Mouse (Mus musculus) hindbrain, embryonic 14.5 days (tissue): ENCODE results near the gene Psme1. TPM values are rescaled to one million over a fixed set of nuclear protein-coding genes. Genes with fewer than 3 reads are reported as not detected.
A peak's percentile ranks its signal among the peaks of the same experiment; 100 is the strongest.

Experiments
- ATAC-seq: fragments of 200-750 bp; cut with Nextera tagmentation; 2 replicates; pipeline ENCODE4 v1.8.0; 2017; ENCODE audit warnings: moderate number of reproducible peaks, mild to moderate bottlenecking, moderate TSS enrichment, moderate library complexity; ENCODE audit not compliant: low FRiP score
- DNase-seq: peaks from one replicate; pipeline ENCODE4 v3.0.0-alpha.2; 2015; ENCODE audit warnings: low spot score
- H3K27ac ChIP-seq: fragments of 300-500 bp; sonication (generic); 2 replicates; pipeline ENCODE4 v1.5.1; 2014; ENCODE audit warnings: mild to moderate bottlenecking, moderate library complexity
- H3K27me3 ChIP-seq: fragments of 300-500 bp; sonication (generic); 2 replicates; pipeline ENCODE4 v1.6.1; 2014; ENCODE audit warnings: mild to moderate bottlenecking, low read length, mixed read lengths; ENCODE audit not compliant: control insufficient read depth, insufficient read depth
- H3K36me3 ChIP-seq: fragments of 300-500 bp; sonication (generic); replicated peaks from 2 replicates; pipeline ENCODE4 v1.6.1; 2014; ENCODE audit not compliant: control insufficient read depth, insufficient read depth
- H3K4me1 ChIP-seq: fragments of 300-500 bp; sonication (generic); replicated peaks from 2 replicates; pipeline ENCODE4 v1.6.1; 2014; ENCODE audit warnings: antibody characterized with exemption, low read length, mixed read lengths; ENCODE audit not compliant: control insufficient read depth, insufficient read depth
- H3K4me2 ChIP-seq: fragments of 300-500 bp; sonication (generic); replicated peaks from 2 replicates; pipeline ENCODE4 v1.6.1; 2014; ENCODE audit warnings: mild to moderate bottlenecking, moderate library complexity
- H3K4me3 ChIP-seq: fragments of 300-500 bp; sonication (generic); replicated peaks from 2 replicates; pipeline ENCODE4 v1.5.1; 2014; ENCODE audit warnings: mild to moderate bottlenecking, low read length
- H3K9ac ChIP-seq: fragments of 300-500 bp; sonication (generic); 2 replicates; pipeline ENCODE4 v1.6.1; 2014
- H3K9me3 ChIP-seq: fragments of 300-500 bp; sonication (generic); 2 replicates; pipeline ENCODE4 v1.6.1; 2016; ENCODE audit warnings: low read length; ENCODE audit not compliant: control insufficient read depth
- WGBS: fragments of 180-500 bp; shearing (Covaris S2); extraction: QIAGEN DNeasy Blood & Tissue Kit; methylation state at CpG from one replicate; pipeline ENCODE4 v1.1.7; 2014; 5-methylcytosine and 5-hydroxymethylcytosine counted together
- polyA plus RNA-seq: library from polyadenylated mRNA; unstranded; fragments of >200 nt; fragmentation: Nextera tagmentation; extraction: Ambion mirVana; gene quantifications from 2 replicates; pipeline ENCODE4 v1.2.1, GENCODE M21; 2014

Gene Psme1
- polyA plus RNA-seq, 1 experiment from 2014 or later = 207 TPM

DNA sequence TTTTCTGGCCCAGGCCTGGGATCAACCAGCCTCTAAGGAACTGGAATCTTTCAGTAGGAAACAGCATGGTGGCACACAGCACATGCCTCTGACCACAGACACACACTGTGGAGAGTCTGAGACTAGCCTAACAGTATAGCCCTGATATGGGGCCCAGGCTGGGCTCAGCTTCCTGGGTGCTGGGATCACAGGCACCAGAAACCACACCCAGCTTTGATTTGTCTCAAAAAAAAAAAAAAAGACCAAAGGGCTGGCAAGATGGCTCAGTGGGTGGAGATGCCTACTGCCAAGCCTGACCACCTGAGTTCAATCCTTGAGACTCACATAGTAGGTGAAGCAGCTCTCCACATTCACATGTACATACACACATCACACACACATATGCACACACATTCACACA lies 23.3 kb upstream of the Psme1 start:
- Histone ChIP-seq H3K36me3 (no peaks in the 10 kb centered on the region; the same call in 1 of the 2 replicates), H3K9me3 (no peaks in the 10 kb centered on the region), H3K27me3 (no peaks in the 10 kb centered on the region), H3K4me3 (no peak overlapping the region), H3K9ac (no peak overlapping the region), H3K4me2 (no peak overlapping the region), H3K27ac (no peak overlapping the region), H3K4me1 (peaks cover 6% of the 10 kb centered on the region; the same call in 1 of the 2 replicates)
- no peak for DNase-seq
- ATAC-seq = no peak

DNA sequence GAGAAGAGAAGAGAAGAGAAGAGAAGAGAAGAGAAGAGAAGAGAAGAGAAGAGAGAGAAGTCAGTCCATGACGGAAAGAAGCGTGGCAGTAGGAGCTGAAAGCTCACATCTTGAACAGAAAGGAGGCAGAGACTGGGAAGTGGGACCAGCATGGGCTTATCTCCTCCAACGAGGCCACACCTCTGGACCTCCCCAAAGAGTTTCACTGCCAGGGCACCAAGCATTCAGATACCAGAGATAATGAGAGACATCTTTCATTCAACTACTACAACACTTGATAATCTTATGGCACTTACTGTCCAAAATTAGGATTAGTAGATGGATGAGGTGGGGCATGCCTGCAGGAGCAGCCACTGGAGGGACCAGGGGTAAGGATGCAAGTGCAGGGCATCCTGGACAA lies 22.1 kb upstream of the Psme1 start:
- Histone ChIP-seq H3K4me2 (no peak overlapping the region), H3K36me3 (no peaks in the 10 kb centered on the region), H3K9ac (no peak overlapping the region), H3K27me3 (no peaks in the 10 kb centered on the region), H3K4me1 (peaks cover 6% of the 10 kb centered on the region; the same call in 1 of the 2 replicates), H3K9me3 (no peaks in the 10 kb centered on the region), H3K27ac (no peak overlapping the region), H3K4me3 (no peak overlapping the region)
- ATAC-seq = no peak
- 87% methylated on average over 3 of the region's 3 CpGs for WGBS
- no peak for DNase-seq

DNA sequence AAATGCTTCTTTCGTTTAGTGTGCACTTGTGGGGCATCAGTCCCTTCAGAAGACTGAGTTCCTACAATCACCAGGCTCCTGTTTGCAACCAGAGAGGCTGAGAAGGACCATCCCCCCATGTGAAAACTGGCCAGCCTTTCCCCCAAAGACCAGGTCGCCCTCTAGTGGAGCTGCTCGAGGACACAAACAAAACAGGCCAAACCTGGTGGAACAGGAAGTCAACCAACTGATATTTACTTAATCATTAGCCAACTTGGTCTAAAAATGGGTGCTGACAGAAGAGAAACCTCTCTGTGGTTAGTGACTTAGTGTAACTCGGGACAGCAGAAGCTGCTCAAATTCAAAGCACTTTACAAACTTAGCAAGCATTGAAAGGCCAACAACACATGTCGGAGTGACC lies 20.9 kb upstream of the Psme1 start:
- Histone ChIP-seq H3K27me3 (no peaks in the 10 kb centered on the region), H3K4me1 (peaks cover 15% of the 10 kb centered on the region), H3K4me2 (no peak overlapping the region), H3K36me3 (no peaks in the 10 kb centered on the region), H3K27ac (no peak overlapping the region), H3K9me3 (no peaks in the 10 kb centered on the region), H3K9ac (no peak overlapping the region), H3K4me3 (no peak overlapping the region)
- WGBS = 32% methylated on average over 5 of the region's 5 CpGs
- ATAC-seq = no peak
- DNase-seq = peak; percentile 67

DNA sequence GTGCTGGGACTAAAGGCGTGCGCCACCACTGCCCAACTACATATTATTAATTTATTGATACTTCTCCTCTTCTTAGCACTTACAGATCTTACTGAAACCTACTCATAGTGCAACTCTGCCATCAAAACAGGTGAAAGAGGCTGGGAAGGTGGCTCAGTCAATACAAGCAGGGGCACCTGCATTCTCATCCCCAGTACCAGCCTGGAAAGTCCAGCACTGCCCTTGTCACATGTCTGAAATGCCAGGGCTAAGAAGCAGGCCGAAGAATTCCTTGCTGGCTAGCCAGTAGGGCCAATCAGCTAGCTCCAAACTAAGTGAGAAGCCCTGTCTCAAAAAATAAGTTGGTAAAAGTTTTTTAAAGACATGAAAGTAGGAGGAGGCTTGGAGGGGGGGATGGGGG lies 20.3 kb upstream of the Psme1 start:
- Histone ChIP-seq H3K27ac (no peak overlapping the region), H3K9me3 (no peaks in the 10 kb centered on the region), H3K4me2 (no peak overlapping the region), H3K27me3 (no peaks in the 10 kb centered on the region), H3K4me3 (no peak overlapping the region), H3K36me3 (0 out of 2 replicates have a peak, but pooled peaks cover 3% of the 10 kb centered on the region), H3K4me1 (peaks cover 15% of the 10 kb centered on the region), H3K9ac (no peak overlapping the region)
- no peak for DNase-seq
- 91% methylated on average over 3 of the region's 3 CpGs for WGBS
- ATAC-seq = no peak

DNA sequence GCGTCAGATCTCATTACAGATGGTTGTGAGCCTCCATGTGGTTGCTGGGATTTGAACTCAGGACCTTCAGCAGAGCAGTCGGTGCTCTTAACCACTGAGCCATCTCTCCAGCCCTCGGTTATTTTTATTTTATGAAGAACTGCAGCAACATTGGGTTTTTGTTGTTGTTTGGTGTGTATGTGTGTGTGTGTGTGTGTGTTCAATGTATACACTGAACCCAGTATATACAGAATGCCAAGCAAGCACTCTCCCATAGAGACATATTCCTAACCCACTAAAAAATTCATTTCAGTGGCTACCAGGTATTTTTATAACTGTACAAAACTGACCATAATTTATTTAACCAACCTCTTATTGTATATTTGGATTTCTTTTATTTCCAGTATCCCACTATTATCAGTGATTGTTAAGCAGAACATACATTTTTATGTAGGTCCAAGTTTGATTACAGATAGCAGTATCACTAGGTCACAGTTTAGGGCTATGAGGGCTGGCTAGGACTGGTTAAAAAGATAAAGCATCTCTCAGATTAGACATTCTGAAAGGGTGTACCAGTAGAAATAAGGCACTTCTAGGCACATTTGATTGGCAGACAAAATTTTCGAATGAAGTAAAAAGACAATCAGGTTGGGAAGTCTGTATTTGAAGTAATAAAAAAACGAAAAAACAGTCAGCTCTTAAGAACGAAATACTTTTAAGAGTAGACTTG lies 19.0 kb upstream of the Psme1 start:
- H3K27me3 ChIP-seq = no peaks in the 10 kb centered on the region
- peaks cover 15% of the 10 kb centered on the region; the same call in 1 of the 2 replicates for H3K36me3 ChIP-seq
- no peaks in the 10 kb centered on the region for H3K9me3 ChIP-seq
- peak overlapping the region; percentile 50 for H3K4me3 ChIP-seq
- no peak for ATAC-seq
- peak overlapping the region; percentile 98; the same call in 1 of the 2 replicates for H3K27ac ChIP-seq
- H3K4me1 ChIP-seq = peaks cover 15% of the 10 kb centered on the region
- H3K9ac ChIP-seq = peak overlapping the region; percentile 76
- H3K4me2 ChIP-seq = peak overlapping the region; percentile 84
- no peak for DNase-seq
- WGBS = 59% methylated on average over 6 of the region's 6 CpGs

DNA sequence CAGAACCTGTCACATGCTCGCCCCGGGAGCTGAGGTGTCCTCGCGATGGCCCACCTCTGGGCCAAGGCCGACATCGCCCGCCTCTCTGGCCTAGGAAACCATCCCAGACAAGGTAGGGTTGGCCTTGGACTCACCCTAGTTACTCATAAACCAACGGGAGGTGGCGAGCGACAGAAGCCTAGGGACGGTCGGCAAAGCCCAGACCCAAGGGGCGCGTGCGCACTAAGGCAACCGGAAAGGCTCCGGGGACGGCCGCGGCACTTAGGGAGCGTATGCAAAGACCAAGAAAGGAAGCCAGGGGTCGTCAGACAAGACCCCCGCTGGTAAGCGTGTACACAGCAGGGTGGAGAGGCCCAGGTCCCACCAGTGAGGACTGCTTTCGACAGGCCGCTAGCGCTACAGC lies 18.1 kb upstream of the Psme1 start, which contains the start of gene Dcaf11:
Dcaf11 (plus strand) TSS at position 208 of the 403 bp plus-strand sequence.
- Histone ChIP-seq H3K9ac (peak within 1 kb of the TSS; percentile 76), H3K4me3 (peak within 1 kb of the TSS; percentile 50), H3K4me2 (peak within 1 kb of the TSS; percentile 84), H3K27ac (peak within 1 kb of the TSS; percentile 98), H3K27me3 (no peaks in the 10 kb centered on the region), H3K36me3 (peaks cover 24% of the 10 kb centered on the region), H3K9me3 (no peaks in the 10 kb centered on the region), H3K4me1 (peaks cover 15% of the 10 kb centered on the region)
- WGBS = under 1% methylated on average over 27 of the region's 27 CpGs
- ATAC-seq (peak; percentile 74), DNase-seq (peak; percentile 88)

DNA sequence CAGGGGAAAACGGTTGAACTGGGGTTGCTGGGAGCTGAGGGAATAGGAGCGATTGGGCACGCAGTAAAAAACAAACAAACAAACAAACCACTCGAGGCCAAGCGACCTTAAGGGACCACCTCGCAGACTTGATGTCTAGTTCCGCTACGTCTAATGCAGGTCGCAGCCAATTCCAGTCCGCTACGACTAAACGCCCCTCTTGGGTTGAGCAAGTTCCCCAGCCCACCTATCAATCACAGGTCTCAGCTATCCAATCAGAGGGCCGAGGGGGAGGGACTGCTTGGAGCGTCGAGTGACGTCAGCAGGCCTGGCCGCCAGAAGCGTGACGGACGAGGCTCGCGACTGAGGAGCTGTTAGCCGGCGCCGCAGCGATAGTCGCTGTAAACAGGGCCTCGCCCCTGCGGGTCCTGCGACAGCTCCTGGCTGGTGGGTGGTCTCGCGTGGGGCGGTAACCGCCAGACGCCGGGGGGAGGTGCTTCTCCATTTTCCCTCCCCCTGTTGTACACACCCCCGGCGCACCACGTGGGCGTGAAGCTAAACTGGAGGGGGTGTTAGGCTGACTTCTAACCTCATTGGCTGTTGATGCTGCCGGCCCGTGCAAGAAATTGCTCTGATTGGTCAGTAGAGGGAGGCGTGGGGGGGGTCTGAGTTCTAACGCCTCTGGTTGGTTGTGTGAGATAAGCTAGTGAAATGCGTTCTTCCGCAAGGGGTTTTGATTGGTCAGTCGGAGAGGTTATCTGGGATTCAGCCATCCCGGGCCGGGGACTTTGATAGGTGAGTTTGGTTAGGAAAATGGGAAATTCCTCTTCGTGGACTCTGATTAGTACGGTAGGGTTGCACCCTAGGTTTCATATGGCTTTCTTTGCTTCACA lies 17.5 kb upstream of the Psme1 start, which contains the start of gene A730061H03Rik:
A730061H03Rik (minus strand) TSS at position 205 of the 872 bp plus-strand sequence.
- H3K9me3 ChIP-seq = no peaks in the 10 kb centered on the region
- H3K27ac ChIP-seq = peak within 1 kb of the TSS; percentile 98
- no peaks in the 10 kb centered on the region for H3K27me3 ChIP-seq
- ATAC-seq (peak; percentile 96), DNase-seq (peak; percentile 98)
- peaks cover 15% of the 10 kb centered on the region for H3K4me1 ChIP-seq
- H3K36me3 ChIP-seq = peaks cover 31% of the 10 kb centered on the region
- H3K9ac ChIP-seq = peak within 1 kb of the TSS; percentile 76
- WGBS = under 1% methylated on average over 51 of the region's 51 CpGs
- peak within 1 kb of the TSS; percentile 84 for H3K4me2 ChIP-seq
- H3K4me3 ChIP-seq = peak within 1 kb of the TSS; percentile 50

DNA sequence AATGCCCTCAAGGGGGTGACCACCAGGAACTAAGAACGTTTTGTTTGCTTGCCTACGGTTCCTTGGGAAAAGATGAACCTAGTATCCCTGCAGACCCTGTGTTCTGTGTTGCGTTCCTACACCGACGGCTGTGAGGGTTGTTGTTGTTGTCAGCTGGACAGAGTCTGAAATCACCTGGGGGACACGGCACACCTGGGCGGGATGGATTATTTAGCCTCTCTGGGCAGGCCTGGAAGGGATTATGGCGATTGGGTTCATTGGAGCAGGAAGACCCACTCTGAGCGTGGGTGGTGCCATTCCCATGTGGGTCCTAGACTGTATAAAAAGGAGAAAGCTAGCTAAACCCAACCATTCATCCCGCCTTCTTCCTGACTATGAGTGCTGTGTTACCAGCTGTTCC lies 16.1 kb upstream of the Psme1 start:
- H3K4me2 ChIP-seq = peak overlapping the region; percentile 84
- H3K9me3 ChIP-seq = no peaks in the 10 kb centered on the region
- peaks cover 15% of the 10 kb centered on the region for H3K4me1 ChIP-seq
- no peaks in the 10 kb centered on the region for H3K27me3 ChIP-seq
- no peak overlapping the region for H3K27ac ChIP-seq
- ATAC-seq (no peak), DNase-seq (no peak)
- no peak overlapping the region for H3K9ac ChIP-seq
- no peak overlapping the region for H3K4me3 ChIP-seq
- 88% methylated on average over 10 of the region's 10 CpGs for WGBS
- peaks cover 45% of the 10 kb centered on the region for H3K36me3 ChIP-seq

DNA sequence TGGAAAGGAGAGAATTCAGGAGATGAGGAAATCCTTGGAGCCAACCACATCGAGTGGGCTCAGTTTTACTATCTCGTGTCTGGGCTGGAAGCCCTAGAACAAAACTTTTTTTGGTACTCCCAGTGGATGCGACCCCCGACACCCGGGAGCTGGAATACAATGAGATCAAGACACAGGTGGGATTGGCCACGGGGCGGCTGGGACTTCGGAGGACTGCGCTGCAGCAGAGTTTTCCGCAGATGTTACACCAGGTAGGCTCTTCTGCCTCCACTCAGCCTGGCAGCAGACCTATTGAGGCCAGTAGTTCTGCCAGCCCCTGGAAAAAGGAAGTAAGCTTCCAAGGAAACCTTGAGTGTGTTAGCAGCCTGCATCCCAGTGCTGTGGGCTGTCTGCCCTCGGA lies 14.7 kb upstream of the Psme1 start:
- DNase-seq = no peak
- Histone ChIP-seq H3K4me2 (no peak overlapping the region), H3K36me3 (peaks cover 57% of the 10 kb centered on the region), H3K4me3 (no peak overlapping the region), H3K27ac (no peak overlapping the region), H3K9ac (no peak overlapping the region), H3K9me3 (no peaks in the 10 kb centered on the region), H3K27me3 (no peaks in the 10 kb centered on the region), H3K4me1 (peaks cover 15% of the 10 kb centered on the region)
- WGBS = 91% methylated on average over 11 of the region's 11 CpGs
- ATAC-seq = no peak
